Mouse (Mus musculus): ENCODE measurements around the gene Alox12b. TPM values are rescaled to one million over a fixed set of nuclear protein-coding genes. Genes with fewer than 3 reads are reported as not detected.
A peak's percentile ranks its signal among the peaks of the same experiment; 100 is the strongest.

Gene Alox12b
- total RNA-seq, 2 experiments from 2014 or later = 0.45 to 0.69 TPM

GRCm38 (mm10) chr11:69217411-69217810, 60.6 kb downstream of the Alox12b start:
- peak in 1 of 2 experiments; percentile 4 for DNase-seq (ENCODE audit: extremely low spot score in 1 of 2, low spot score in 2 of 2)
- intact Hi-C loops (cut with DNase I) = no loop called here

GRCm38 (mm10) chr11:69218661-69219060, 61.9 kb downstream of the Alox12b start:
- intact Hi-C loops (cut with DNase I) = no loop called here
- DNase-seq (ENCODE audit: extremely low spot score in 1 of 2, low spot score in 2 of 2) = no peak

Other genes starting within 250 kb of the Alox12b start
- gene Odf4, start 229.9 kb upstream of the Alox12b start, total RNA-seq (2021) = 1 to 10 TPM in 1 of 2 experiments, under 1 TPM in 1; 0.73 to 1.2 TPM
- gene Arhgef15, start 199.5 kb upstream of the Alox12b start, total RNA-seq (2021) = 10 to 100 TPM; 21.1 to 25.3 TPM
- gene Slc25a35, start 188.9 kb upstream of the Alox12b start, total RNA-seq (2021) = 1 to 10 TPM; 3.2 to 3.6 TPM
- 10 to 100 TPM; 17.2 to 17.5 TPM for gene Rangrf, start 181.8 kb upstream of the Alox12b start, total RNA-seq (2021)
- gene Pfas, start 148.5 kb upstream of the Alox12b start, total RNA-seq (2021) = 10 to 100 TPM; 24.4 to 28.1 TPM
- gene Ctc1, start 141.1 kb upstream of the Alox12b start, total RNA-seq (2021) = 10 to 100 TPM; 48.1 to 49.2 TPM
- 1 to 10 TPM; 3.0 to 3.1 TPM for gene Aurkb, start 111.3 kb upstream of the Alox12b start, total RNA-seq (2021)
- 10 to 100 TPM; 21.9 to 25.5 TPM for gene Borcs6, start 97.3 kb upstream of the Alox12b start, total RNA-seq (2021)
- gene Tmem107, start 86.2 kb upstream of the Alox12b start, total RNA-seq (2021) = 10 to 100 TPM; 12.0 to 12.1 TPM
- gene Vamp2, start 68.5 kb upstream of the Alox12b start, total RNA-seq (2021) = 1,000 to 10,000 TPM; 1,124 to 1,163 TPM
- 10 to 100 TPM; 71.2 to 83.9 TPM for gene Per1, start 61.8 kb upstream of the Alox12b start, total RNA-seq (2021)
- under 1 TPM; 0.57 to 0.73 TPM for gene Hes7, start 36.6 kb upstream of the Alox12b start, total RNA-seq (2021)
- under 1 TPM; 0.51 to 0.64 TPM for gene 9130213A22Rik, start 34.4 kb upstream of the Alox12b start, total RNA-seq (2021)
- gene Aloxe3, start 31.1 kb upstream of the Alox12b start, total RNA-seq (2021) = 1 to 10 TPM; 8.6 to 10.0 TPM
- gene Alox8, start 40.9 kb downstream of the Alox12b start, total RNA-seq (2021) = 1 to 10 TPM; 3.5 to 3.6 TPM
- under 1 TPM; 0.49 to 0.71 TPM for gene Gucy2e, start 80.0 kb downstream of the Alox12b start, total RNA-seq (2021)
- gene Cntrob, start 166.8 kb downstream of the Alox12b start, total RNA-seq (2021) = 10 to 100 TPM; 13.2 to 15.0 TPM
- gene Trappc1, start 167.0 kb downstream of the Alox12b start, total RNA-seq (2021) = 10 to 100 TPM; 68.9 to 69.5 TPM
- gene Kcnab3, start 169.3 kb downstream of the Alox12b start, total RNA-seq (2021) = 10 to 100 TPM; 12.3 to 17.9 TPM
- 10 to 100 TPM; 74.8 to 82.8 TPM for gene Rnf227, start 183.5 kb downstream of the Alox12b start, total RNA-seq (2021)
- 100 to 1,000 TPM; 525 to 527 TPM for gene Chd3, start 212.4 kb downstream of the Alox12b start, total RNA-seq (2021)
- gene Naa38, start 238.5 kb downstream of the Alox12b start, total RNA-seq (2021) = 10 to 100 TPM; 84.2 to 85.7 TPM
- 10 to 100 TPM; 37.9 to 39.8 TPM for gene Cyb5d1, start 238.6 kb downstream of the Alox12b start, total RNA-seq (2021)
- gene Tmem88, start 241.2 kb downstream of the Alox12b start, total RNA-seq (2021) = 1 to 10 TPM; 2.8 to 3.0 TPM

Measured in left cerebral cortex, postnatal 10 days (tissue).